Mouse (Mus musculus): ENCODE data around the gene Zfp410. TPM values are rescaled to one million over a fixed set of nuclear protein-coding genes. Genes with fewer than 3 reads are reported as not detected.

Zfp410 gene
- total and polyA plus RNA-seq, 2 experiments from 2014 or later, result 48.7 to 88.7 TPM

GRCm38 (mm10) chr12:84361555-84362489 is 45.2 kb downstream of the Zfp410 start, which contains the start of the genes Coq6 and Fam161b:
Coq6 (plus strand) TSS chr12:84361657.
Fam161b (minus strand) TSS chr12:84361833.
- ATAC-seq (peak; percentile 99), DNase-seq (peak; percentile 97)
- H3K27ac ChIP-seq (ENCODE audit: low read depth, low read length), result peak within 1 kb of the TSS; percentile 70
- H3K4me3 ChIP-seq (ENCODE audit: low read depth, low read length), result peak within 1 kb of the TSS; percentile 100
- H3K9me3 ChIP-seq (ENCODE audit: low read length), result no peaks in the 10 kb centered on the region
- WGBS, result under 1% methylated on average over 51 of the region's 51 CpGs
- H3K9ac ChIP-seq, result peak within 1 kb of the TSS; percentile 81
- no peaks in the 10 kb centered on the region for H3K27me3 ChIP-seq (ENCODE audit: insufficient read depth, low read length)
- H3K36me3 ChIP-seq (ENCODE audit: insufficient read depth), result peaks cover 7% of the 10 kb centered on the region
- peaks cover 13% of the 10 kb centered on the region for H3K4me1 ChIP-seq (ENCODE audit: insufficient read depth)
- peak within 1 kb of the TSS; percentile 88 for H3K4me2 ChIP-seq (ENCODE audit: low read depth)
- TF ChIP-seq CTCF (IDR thresholded peaks at IDR 0.05; ENCODE audit: low read depth), result no peak

- DNase-seq, result no peak
- Histone ChIP-seq H3K9ac (0 out of 2 replicates have a peak overlapping the region, but pooled peaks have one; percentile 25), H3K36me3 (ENCODE audit: insufficient read depth) (peaks cover 2% of the 10 kb centered on the region; the same call in 1 of the 2 replicates), H3K4me3 (ENCODE audit: low read depth, low read length) (peak overlapping the region; percentile 100; the same call in 1 of the 2 replicates), H3K9me3 (ENCODE audit: low read length) (no peaks in the 10 kb centered on the region), H3K4me2 (ENCODE audit: low read depth) (peak overlapping the region; percentile 88), H3K4me1 (ENCODE audit: insufficient read depth) (peaks cover 13% of the 10 kb centered on the region), H3K27ac (ENCODE audit: low read depth, low read length) (no peak overlapping the region), H3K27me3 (ENCODE audit: insufficient read depth, low read length) (no peaks in the 10 kb centered on the region)
- TF ChIP-seq CTCF (IDR thresholded peaks at IDR 0.05; ENCODE audit: low read depth), result no peak
- 69% methylated on average over 2 of the region's 2 CpGs for WGBS
- ATAC-seq, result no peak
These were observed 46.2 kb downstream of the Zfp410 start for GRCm38 (mm10) chr12:84362872-84363271.

- H3K4me1 ChIP-seq (ENCODE audit: insufficient read depth), result peaks cover 13% of the 10 kb centered on the region
- no peak overlapping the region for H3K4me3 ChIP-seq (ENCODE audit: low read depth, low read length)
- TF ChIP-seq CTCF (IDR thresholded peaks at IDR 0.05; ENCODE audit: low read depth), result no peak
- H3K27ac ChIP-seq (ENCODE audit: low read depth, low read length), result no peak overlapping the region
- no peak overlapping the region for H3K9ac ChIP-seq
- no peaks in the 10 kb centered on the region for H3K27me3 ChIP-seq (ENCODE audit: insufficient read depth, low read length)
- no peaks in the 10 kb centered on the region for H3K9me3 ChIP-seq (ENCODE audit: low read length)
- no peak overlapping the region for H3K4me2 ChIP-seq (ENCODE audit: low read depth)
- H3K36me3 ChIP-seq (ENCODE audit: insufficient read depth), result peaks cover 15% of the 10 kb centered on the region
- WGBS, result 85% methylated on average over 9 of the region's 9 CpGs
- ATAC-seq (no peak), DNase-seq (no peak)
These were observed 47.6 kb downstream of the Zfp410 start for GRCm38 (mm10) chr12:84364291-84364690.

- no peaks in the 10 kb centered on the region for H3K9me3 ChIP-seq (ENCODE audit: low read length)
- no peak overlapping the region for H3K4me3 ChIP-seq (ENCODE audit: low read depth, low read length)
- 94% methylated on average over 6 of the region's 6 CpGs for WGBS
- no peak overlapping the region for H3K4me2 ChIP-seq (ENCODE audit: low read depth)
- TF ChIP-seq CTCF (IDR thresholded peaks at IDR 0.05; ENCODE audit: low read depth), result no peak
- DNase-seq, result no peak
- no peak for ATAC-seq
- H3K4me1 ChIP-seq (ENCODE audit: insufficient read depth), result peaks cover 13% of the 10 kb centered on the region
- H3K27ac ChIP-seq (ENCODE audit: low read depth, low read length), result no peak overlapping the region
- no peak overlapping the region for H3K9ac ChIP-seq
- H3K27me3 ChIP-seq (ENCODE audit: insufficient read depth, low read length), result no peaks in the 10 kb centered on the region
- H3K36me3 ChIP-seq (ENCODE audit: insufficient read depth), result peaks cover 24% of the 10 kb centered on the region
These were observed 48.5 kb downstream of the Zfp410 start for GRCm38 (mm10) chr12:84365137-84365536.

GRCm38 (mm10) chr12:84366971-84367370 is 50.3 kb downstream of the Zfp410 start:
- Histone ChIP-seq H3K27me3 (ENCODE audit: insufficient read depth, low read length) (no peaks in the 10 kb centered on the region), H3K4me1 (ENCODE audit: insufficient read depth) (peaks cover 8% of the 10 kb centered on the region), H3K9ac (no peak overlapping the region), H3K4me3 (ENCODE audit: low read depth, low read length) (no peak overlapping the region), H3K27ac (ENCODE audit: low read depth, low read length) (no peak overlapping the region), H3K4me2 (ENCODE audit: low read depth) (no peak overlapping the region), H3K9me3 (ENCODE audit: low read length) (no peaks in the 10 kb centered on the region), H3K36me3 (ENCODE audit: insufficient read depth) (peaks cover 42% of the 10 kb centered on the region)
- ATAC-seq (no peak), DNase-seq (no peak)
- no peak for TF ChIP-seq CTCF (IDR thresholded peaks at IDR 0.05; ENCODE audit: low read depth)
- 82% methylated on average over 9 of the region's 9 CpGs for WGBS

- 93% methylated on average over 5 of the region's 5 CpGs for WGBS
- no peak overlapping the region for H3K9ac ChIP-seq
- DNase-seq (no peak), ATAC-seq (no peak)
- no peak overlapping the region for H3K4me2 ChIP-seq (ENCODE audit: low read depth)
- H3K4me3 ChIP-seq (ENCODE audit: low read depth, low read length), result no peak overlapping the region
- H3K36me3 ChIP-seq (ENCODE audit: insufficient read depth), result peaks cover 67% of the 10 kb centered on the region
- no peak overlapping the region for H3K27ac ChIP-seq (ENCODE audit: low read depth, low read length)
- no peaks in the 10 kb centered on the region for H3K9me3 ChIP-seq (ENCODE audit: low read length)
- no peaks in the 10 kb centered on the region for H3K27me3 ChIP-seq (ENCODE audit: insufficient read depth, low read length)
- no peaks in the 10 kb centered on the region for H3K4me1 ChIP-seq (ENCODE audit: insufficient read depth)
- no peak for TF ChIP-seq CTCF (IDR thresholded peaks at IDR 0.05; ENCODE audit: low read depth)
These were observed 55.0 kb downstream of the Zfp410 start for GRCm38 (mm10) chr12:84371647-84372046.
